Mouse (Mus musculus): ENCODE measurements at regions not wholly inside any gene's neighbourhood (a gene's known extent, or its start where the extent isn't known, plus 50 kb on each side); places are given as distances from the start of the nearest gene placed in this dataset.

DNA sequence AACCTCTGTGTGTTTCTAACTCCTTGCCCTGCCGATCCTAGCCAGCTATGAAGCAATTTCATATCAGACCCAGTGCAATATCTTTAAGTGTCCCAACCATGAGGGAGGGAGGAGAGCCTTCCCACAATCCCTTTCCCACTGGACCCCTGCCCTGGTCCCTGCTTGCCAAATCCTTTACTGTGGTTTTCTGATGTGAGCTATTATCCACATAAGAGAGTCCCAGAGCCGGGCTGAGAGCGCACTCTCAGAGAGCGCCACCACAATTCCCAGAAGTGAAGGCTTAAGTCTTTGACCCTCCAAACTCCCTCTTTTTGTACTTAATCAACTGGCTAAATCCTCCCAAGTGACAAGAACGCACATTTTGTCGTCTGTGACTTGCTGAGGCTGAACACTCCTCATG, 107.4 kb upstream of the Eomes start:
- no peak for TF ChIP-seq CTCF (IDR thresholded peaks at IDR 0.05; ENCODE audit: extremely low read depth, insufficient read length, insufficient replicate concordance, low read depth, low read length)
- no peak for TF ChIP-seq POLR2A (IDR thresholded peaks at IDR 0.05; ENCODE audit: low read depth, low read length)

Data from small intestine, adult 2 months (tissue).